Mouse (Mus musculus): ENCODE data around the gene Rpl5. TPM values are rescaled to one million over a fixed set of nuclear protein-coding genes. Genes with fewer than 3 reads are reported as not detected.
A peak's percentile ranks its signal among the peaks of the same experiment; 100 is the strongest.

Rpl5 gene
- polyA plus RNA-seq, 1 experiment from 2014 or later, result 26.1 TPM

- no peak overlapping the region for H3K27ac ChIP-seq (replicated peaks)
- H3K4me1 ChIP-seq (replicated peaks), result peaks cover 29% of the 10 kb centered on the region
- no peak for ATAC-seq (ENCODE audit: insufficient read depth)
- WGBS (ENCODE audit: insufficient replicate concordance), result 60% methylated on average over 3 of the region's 3 CpGs
- H3K27me3 ChIP-seq, result no peaks in the 10 kb centered on the region
- peaks cover 73% of the 10 kb centered on the region for H3K36me3 ChIP-seq (replicated peaks)
- no peaks in the 10 kb centered on the region for H3K9me3 ChIP-seq (replicated peaks)
- H3K9ac ChIP-seq, result no peak overlapping the region
- H3K4me3 ChIP-seq (replicated peaks), result no peak overlapping the region
- H3K4me2 ChIP-seq, result no peak overlapping the region
Observed at GRCm38 (mm10) chr5:107904325-107904724, 4.0 kb downstream of the Rpl5 start.

GRCm38 (mm10) chr5:107908514-107909110 is 8.3 kb downstream of the Rpl5 start:
- Histone ChIP-seq H3K9ac (no peak overlapping the region), H3K27ac (replicated peaks) (no peak overlapping the region), H3K36me3 (replicated peaks) (peaks cover 65% of the 10 kb centered on the region), H3K4me3 (replicated peaks) (no peak overlapping the region), H3K9me3 (replicated peaks) (no peaks in the 10 kb centered on the region), H3K27me3 (no peaks in the 10 kb centered on the region), H3K4me2 (no peak overlapping the region), H3K4me1 (replicated peaks) (no peaks in the 10 kb centered on the region)
- ATAC-seq (ENCODE audit: insufficient read depth), result no peak
- 62% methylated on average over 2 of the region's 2 CpGs for WGBS (ENCODE audit: insufficient replicate concordance)

- ATAC-seq (ENCODE audit: insufficient read depth), result no peak
- 73% methylated on average over 3 of the region's 3 CpGs for WGBS (ENCODE audit: insufficient replicate concordance)
- Histone ChIP-seq H3K4me3 (replicated peaks) (no peak overlapping the region), H3K27me3 (no peaks in the 10 kb centered on the region), H3K4me2 (no peak overlapping the region), H3K4me1 (replicated peaks) (no peaks in the 10 kb centered on the region), H3K9me3 (replicated peaks) (no peaks in the 10 kb centered on the region), H3K27ac (replicated peaks) (no peak overlapping the region), H3K36me3 (replicated peaks) (peaks cover 54% of the 10 kb centered on the region), H3K9ac (no peak overlapping the region)
Observed at GRCm38 (mm10) chr5:107909668-107910067, 9.4 kb downstream of the Rpl5 start.

GRCm38 (mm10) chr5:107910084-107910616 is 9.8 kb downstream of the Rpl5 start:
- no peak overlapping the region for H3K9ac ChIP-seq
- no peak overlapping the region for H3K4me3 ChIP-seq (replicated peaks)
- H3K27ac ChIP-seq (replicated peaks), result no peak overlapping the region
- ATAC-seq (ENCODE audit: insufficient read depth), result no peak
- H3K27me3 ChIP-seq, result no peaks in the 10 kb centered on the region
- H3K4me1 ChIP-seq (replicated peaks), result no peaks in the 10 kb centered on the region
- peaks cover 49% of the 10 kb centered on the region for H3K36me3 ChIP-seq (replicated peaks)
- WGBS (ENCODE audit: insufficient replicate concordance), result 46% methylated on average over 5 of the region's 5 CpGs
- no peak overlapping the region for H3K4me2 ChIP-seq
- no peaks in the 10 kb centered on the region for H3K9me3 ChIP-seq (replicated peaks)

GRCm38 (mm10) chr5:107911012-107911411 is 10.7 kb downstream of the Rpl5 start:
- no peaks in the 10 kb centered on the region for H3K27me3 ChIP-seq
- H3K9me3 ChIP-seq (replicated peaks), result no peaks in the 10 kb centered on the region
- WGBS (ENCODE audit: insufficient replicate concordance), result 76% methylated on average over 5 of the region's 5 CpGs
- H3K27ac ChIP-seq (replicated peaks), result no peak overlapping the region
- H3K9ac ChIP-seq, result no peak overlapping the region
- no peak overlapping the region for H3K4me3 ChIP-seq (replicated peaks)
- peaks cover 41% of the 10 kb centered on the region for H3K36me3 ChIP-seq (replicated peaks)
- no peaks in the 10 kb centered on the region for H3K4me1 ChIP-seq (replicated peaks)
- ATAC-seq (ENCODE audit: insufficient read depth), result no peak
- H3K4me2 ChIP-seq, result no peak overlapping the region

- Histone ChIP-seq H3K36me3 (replicated peaks) (no peaks in the 10 kb centered on the region), H3K27ac (replicated peaks) (no peak overlapping the region), H3K4me1 (replicated peaks) (no peaks in the 10 kb centered on the region), H3K4me2 (no peak overlapping the region), H3K4me3 (replicated peaks) (no peak overlapping the region), H3K27me3 (no peaks in the 10 kb centered on the region), H3K9ac (no peak overlapping the region), H3K9me3 (replicated peaks) (no peaks in the 10 kb centered on the region)
- no peak for ATAC-seq (ENCODE audit: insufficient read depth)
- WGBS (ENCODE audit: insufficient replicate concordance), result 73% methylated on average over 4 of the region's 4 CpGs
Observed at GRCm38 (mm10) chr5:107915280-107915679, 15.0 kb downstream of the Rpl5 start.

- Histone ChIP-seq H3K4me2 (no peak overlapping the region), H3K9me3 (replicated peaks) (no peaks in the 10 kb centered on the region), H3K27ac (replicated peaks) (no peak overlapping the region), H3K4me3 (replicated peaks) (no peak overlapping the region), H3K9ac (no peak overlapping the region), H3K27me3 (no peaks in the 10 kb centered on the region), H3K36me3 (replicated peaks) (no peaks in the 10 kb centered on the region), H3K4me1 (replicated peaks) (0 out of 2 replicates have a peak, but pooled peaks cover 2% of the 10 kb centered on the region)
- ATAC-seq (ENCODE audit: insufficient read depth), result peak; percentile 28
- 64% methylated on average over 2 of the region's 2 CpGs for WGBS (ENCODE audit: insufficient replicate concordance)
Observed at GRCm38 (mm10) chr5:107921400-107922252, 21.3 kb downstream of the Rpl5 start.

GRCm38 (mm10) chr5:107922836-107923235 is 22.5 kb downstream of the Rpl5 start:
- Histone ChIP-seq H3K27me3 (no peaks in the 10 kb centered on the region), H3K4me2 (no peak overlapping the region), H3K36me3 (replicated peaks) (no peaks in the 10 kb centered on the region), H3K9ac (no peak overlapping the region), H3K9me3 (replicated peaks) (no peaks in the 10 kb centered on the region), H3K27ac (replicated peaks) (no peak overlapping the region), H3K4me3 (replicated peaks) (no peak overlapping the region), H3K4me1 (replicated peaks) (0 out of 2 replicates have a peak, but pooled peaks cover 8% of the 10 kb centered on the region)
- peak; percentile 15; the same call in 1 of the 2 replicates for ATAC-seq (ENCODE audit: insufficient read depth)
- 50% methylated on average over 1 of the region's 1 CpGs for WGBS (ENCODE audit: insufficient replicate concordance)

- no peak for ATAC-seq (ENCODE audit: insufficient read depth)
- WGBS (ENCODE audit: insufficient replicate concordance), result 80% methylated on average over 8 of the region's 8 CpGs
- Histone ChIP-seq H3K36me3 (replicated peaks) (no peaks in the 10 kb centered on the region), H3K27me3 (no peaks in the 10 kb centered on the region), H3K4me3 (replicated peaks) (no peak overlapping the region), H3K9me3 (replicated peaks) (no peaks in the 10 kb centered on the region), H3K9ac (no peak overlapping the region), H3K4me1 (replicated peaks) (0 out of 2 replicates have a peak, but pooled peaks cover 8% of the 10 kb centered on the region), H3K4me2 (no peak overlapping the region), H3K27ac (replicated peaks) (no peak overlapping the region)
Observed at GRCm38 (mm10) chr5:107924564-107924963, 24.3 kb downstream of the Rpl5 start.

GRCm38 (mm10) chr5:107926550-107927249 is 26.4 kb downstream of the Rpl5 start:
- Histone ChIP-seq H3K4me3 (replicated peaks) (no peak overlapping the region), H3K9ac (no peak overlapping the region), H3K36me3 (replicated peaks) (no peaks in the 10 kb centered on the region), H3K27ac (replicated peaks) (no peak overlapping the region), H3K4me2 (no peak overlapping the region), H3K4me1 (replicated peaks) (0 out of 2 replicates have a peak, but pooled peaks cover 8% of the 10 kb centered on the region), H3K27me3 (no peaks in the 10 kb centered on the region), H3K9me3 (replicated peaks) (no peaks in the 10 kb centered on the region)
- WGBS (ENCODE audit: insufficient replicate concordance), result 21% methylated on average over 11 of the region's 11 CpGs
- ATAC-seq (ENCODE audit: insufficient read depth), result no peak

- H3K27ac ChIP-seq (replicated peaks), result no peak overlapping the region
- no peaks in the 10 kb centered on the region for H3K9me3 ChIP-seq (replicated peaks)
- no peaks in the 10 kb centered on the region for H3K27me3 ChIP-seq
- H3K9ac ChIP-seq, result no peak overlapping the region
- WGBS (ENCODE audit: insufficient replicate concordance), result 17% methylated on average over 2 of the region's 2 CpGs
- no peaks in the 10 kb centered on the region for H3K36me3 ChIP-seq (replicated peaks)
- peaks cover 13% of the 10 kb centered on the region for H3K4me1 ChIP-seq (replicated peaks)
- no peak overlapping the region for H3K4me2 ChIP-seq
- no peak for ATAC-seq (ENCODE audit: insufficient read depth)
- H3K4me3 ChIP-seq (replicated peaks), result no peak overlapping the region
Observed at GRCm38 (mm10) chr5:107932556-107932955, 32.3 kb downstream of the Rpl5 start.
